Mouse (Mus musculus) forebrain, embryonic 10.5 days (tissue): ENCODE measurements at regions not wholly inside any gene's neighbourhood (a gene's known extent, or its start where the extent isn't known, plus 50 kb on each side); places are given as distances from the start of the nearest gene placed in this dataset.

ENCODE experiments used
- DNase-seq: peaks from one replicate; pipeline ENCODE4 v3.0.0-alpha.2; 2017; ENCODE audit warnings: low spot score; ENCODE audit errors: extremely low spot score
- H3K27ac ChIP-seq: fragments of 300-500 bp; sonication (generic); 2 replicates; pipeline ENCODE4 v1.5.1; 2016; ENCODE audit warnings: mild to moderate bottlenecking
- H3K27me3 ChIP-seq: fragments of 300-500 bp; sonication (generic); 2 replicates; pipeline ENCODE4 v1.6.1; 2016; ENCODE audit warnings: mild to moderate bottlenecking; ENCODE audit not compliant: poor library complexity, severe bottlenecking
- H3K36me3 ChIP-seq: fragments of 300-500 bp; sonication (generic); replicated peaks from 2 replicates; pipeline ENCODE4 v1.6.1; 2016; ENCODE audit warnings: mild to moderate bottlenecking, moderate library complexity
- H3K4me1 ChIP-seq: fragments of 300-500 bp; sonication (generic); 2 replicates; pipeline ENCODE4 v1.6.1; 2016
- H3K4me3 ChIP-seq: fragments of 300-500 bp; sonication (generic); 2 replicates; pipeline ENCODE4 v1.5.1; 2016; ENCODE audit warnings: mild to moderate bottlenecking, moderate library complexity
- H3K9me3 ChIP-seq: fragments of 300-500 bp; sonication (generic); 2 replicates; pipeline ENCODE4 v1.6.1; 2016; ENCODE audit warnings: mild to moderate bottlenecking, moderate library complexity
- WGBS: fragments of 180-500 bp; shearing (Covaris S2); methylation state at CpG from one replicate; pipeline ENCODE4 v1.1.7; 2016; 5-methylcytosine and 5-hydroxymethylcytosine counted together

DNA sequence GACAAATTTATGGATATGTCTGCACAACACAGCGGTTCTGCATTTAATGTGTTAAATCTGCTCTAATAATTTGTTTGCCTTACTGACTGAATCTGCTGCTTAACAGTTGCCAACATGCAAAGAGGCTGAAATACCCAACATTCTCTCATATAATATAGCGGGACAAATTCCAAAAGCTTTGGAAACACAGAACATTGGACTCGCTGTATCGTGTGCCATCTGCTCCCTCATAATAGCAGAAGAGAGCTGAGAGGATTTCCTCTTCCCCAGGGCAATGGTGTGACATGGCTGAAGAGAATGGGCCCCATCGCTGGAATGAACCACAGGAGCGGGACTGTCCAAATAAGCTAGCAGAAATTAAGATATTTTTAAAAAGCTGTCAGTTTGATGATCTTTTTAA is 475.9 kb downstream of the Trim52 start:
- H3K4me3 ChIP-seq = no peak overlapping the region
- no peak overlapping the region for H3K27ac ChIP-seq
- no peaks in the 10 kb centered on the region for H3K36me3 ChIP-seq
- H3K27me3 ChIP-seq = no peaks in the 10 kb centered on the region
- no peaks in the 10 kb centered on the region for H3K9me3 ChIP-seq
- 91% methylated on average over 6 of the region's 6 CpGs for WGBS
- H3K4me1 ChIP-seq = no peaks in the 10 kb centered on the region
- DNase-seq = no peak

DNA sequence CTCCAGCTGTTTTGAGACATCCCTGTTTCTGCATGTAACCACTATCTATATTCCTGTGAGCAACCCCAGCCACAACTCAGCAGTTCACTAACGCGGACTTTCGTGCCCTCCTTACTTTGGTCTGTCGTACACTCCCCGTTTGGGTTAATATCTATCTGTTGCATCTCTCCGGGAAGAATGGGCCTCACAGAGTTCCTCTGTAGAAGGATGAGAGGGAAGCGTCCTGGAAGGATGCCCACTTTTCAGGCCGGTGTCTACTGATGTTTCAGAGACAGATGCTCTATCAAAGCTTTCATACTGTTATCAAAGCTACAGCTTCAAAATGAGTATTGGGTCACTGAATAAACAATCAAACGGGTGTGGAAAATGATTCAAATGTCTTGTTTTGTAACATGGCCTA is 487.4 kb downstream of the Trim52 start:
- no peak for DNase-seq
- Histone ChIP-seq H3K27ac (no peak overlapping the region), H3K4me1 (0 out of 2 replicates have a peak, but pooled peaks cover 3% of the 10 kb centered on the region), H3K9me3 (no peaks in the 10 kb centered on the region), H3K4me3 (no peak overlapping the region), H3K36me3 (no peaks in the 10 kb centered on the region), H3K27me3 (no peaks in the 10 kb centered on the region)
- whole genome bisulfite sequencing = 95% methylated on average over 9 of the region's 9 CpGs

DNA sequence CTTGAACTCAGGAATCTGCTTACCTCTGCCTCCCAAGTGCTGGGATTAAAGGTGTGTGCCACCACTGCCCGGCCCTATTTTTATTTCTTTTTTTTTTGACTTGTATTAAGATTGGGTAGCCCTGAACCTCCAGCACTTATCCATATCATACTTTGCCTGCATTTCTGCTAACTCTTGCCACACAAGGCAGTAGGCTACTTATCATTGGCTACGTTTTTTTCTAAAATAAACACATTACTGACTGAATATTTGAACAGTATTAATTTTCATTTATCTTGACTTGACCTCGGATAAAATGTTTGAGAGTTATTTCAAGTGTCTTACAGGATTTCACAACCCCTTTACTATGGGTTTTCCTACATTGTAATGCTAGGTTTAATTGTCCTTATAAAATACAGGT is 488.0 kb downstream of the Trim52 start:
- H3K9me3 ChIP-seq = no peaks in the 10 kb centered on the region
- H3K4me1 ChIP-seq = 0 out of 2 replicates have a peak, but pooled peaks cover 3% of the 10 kb centered on the region
- 83% methylated on average over 3 of the region's 3 CpGs for whole genome bisulfite sequencing
- H3K27me3 ChIP-seq = no peaks in the 10 kb centered on the region
- no peak overlapping the region for H3K27ac ChIP-seq
- H3K36me3 ChIP-seq = no peaks in the 10 kb centered on the region
- no peak for DNase-seq
- no peak overlapping the region for H3K4me3 ChIP-seq

DNA sequence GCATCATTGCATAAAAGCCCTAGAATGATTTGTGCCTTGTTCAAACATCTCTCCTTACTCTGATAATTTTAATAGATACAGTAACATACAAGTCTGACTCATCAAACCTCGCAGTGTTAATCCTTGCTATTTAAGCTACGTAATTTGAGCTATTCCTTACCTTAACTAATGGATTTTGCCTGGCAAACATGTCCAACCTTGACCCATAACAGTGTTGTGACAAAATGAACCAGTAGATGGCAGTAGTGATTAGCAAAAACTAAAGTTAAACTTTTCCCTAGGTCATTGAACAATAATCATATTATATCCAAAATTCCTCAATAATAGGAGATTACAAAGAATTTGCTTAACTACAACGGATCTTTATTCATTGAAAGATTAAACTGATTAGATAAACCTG is 501.0 kb downstream of the Trim52 start:
- 17% methylated on average over 3 of the region's 3 CpGs for WGBS
- DNase-seq = no peak
- H3K27ac ChIP-seq = no peak overlapping the region
- no peaks in the 10 kb centered on the region for H3K27me3 ChIP-seq
- no peaks in the 10 kb centered on the region for H3K36me3 ChIP-seq
- no peaks in the 10 kb centered on the region for H3K9me3 ChIP-seq
- H3K4me1 ChIP-seq = peaks cover 13% of the 10 kb centered on the region
- H3K4me3 ChIP-seq = no peak overlapping the region

DNA sequence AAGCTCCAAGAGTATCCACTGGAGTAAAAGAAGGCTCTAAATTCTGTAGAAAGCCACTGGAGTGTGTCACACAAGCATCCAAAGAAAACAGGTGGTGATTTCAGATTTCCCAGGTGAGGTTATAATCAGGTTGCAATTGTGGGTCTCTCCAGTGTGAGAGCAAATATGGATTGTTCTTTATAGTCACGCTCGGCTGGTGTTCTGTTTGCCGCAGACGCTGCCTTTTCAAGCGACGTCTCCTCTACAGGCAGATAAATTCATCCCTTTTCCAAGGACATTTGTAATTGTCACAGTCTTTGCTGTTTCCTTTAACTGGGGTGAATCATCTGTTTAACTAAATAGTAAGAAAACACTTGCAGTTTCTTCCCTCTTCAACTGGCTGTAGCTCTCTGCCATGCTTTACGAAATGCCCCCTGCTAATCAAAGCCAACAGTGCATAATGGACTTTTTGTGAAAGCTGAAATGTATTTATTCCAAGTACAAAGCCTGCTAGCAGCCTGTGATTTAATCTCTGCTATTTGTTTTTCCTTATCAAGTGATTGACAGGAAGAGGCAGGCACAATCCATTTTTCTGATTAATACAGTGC is 502.4 kb downstream of the Trim52 start:
- DNase-seq = no peak

More for the DNA sequence above, 502.4 kb downstream of the Trim52 start:
- Histone ChIP-seq H3K4me1 (peaks cover 13% of the 10 kb centered on the region), H3K27me3 (no peaks in the 10 kb centered on the region), H3K36me3 (no peaks in the 10 kb centered on the region), H3K27ac (no peak overlapping the region), H3K4me3 (no peak overlapping the region), H3K9me3 (no peaks in the 10 kb centered on the region)
- WGBS = 39% methylated on average over 7 of the region's 7 CpGs
